Mouse (Mus musculus): ENCODE data around the gene Tada2b.

The Tada2b gene

DNA sequence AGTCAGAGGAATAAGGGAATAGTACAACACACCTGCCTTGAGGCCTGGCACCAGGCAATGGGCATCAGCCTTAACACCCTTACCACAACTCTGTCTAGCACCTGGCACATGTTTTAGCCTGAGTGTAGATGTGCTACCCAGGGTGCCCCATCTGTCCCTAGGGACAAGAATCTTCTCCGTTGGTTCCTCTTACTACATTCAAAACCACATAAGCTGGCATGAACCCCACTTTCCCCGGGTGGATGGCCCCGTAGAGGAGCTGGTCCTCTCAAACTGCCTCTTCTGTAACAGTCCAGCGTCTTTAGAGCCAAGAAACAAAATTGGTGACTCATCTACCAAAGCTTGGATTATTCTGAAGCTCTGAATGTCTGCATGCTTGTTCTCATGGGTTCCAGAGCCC, 3.7 kb downstream of the Tada2b start:
- no peak for DNase-seq (ENCODE audit: low spot score in 2 of 2)

DNA sequence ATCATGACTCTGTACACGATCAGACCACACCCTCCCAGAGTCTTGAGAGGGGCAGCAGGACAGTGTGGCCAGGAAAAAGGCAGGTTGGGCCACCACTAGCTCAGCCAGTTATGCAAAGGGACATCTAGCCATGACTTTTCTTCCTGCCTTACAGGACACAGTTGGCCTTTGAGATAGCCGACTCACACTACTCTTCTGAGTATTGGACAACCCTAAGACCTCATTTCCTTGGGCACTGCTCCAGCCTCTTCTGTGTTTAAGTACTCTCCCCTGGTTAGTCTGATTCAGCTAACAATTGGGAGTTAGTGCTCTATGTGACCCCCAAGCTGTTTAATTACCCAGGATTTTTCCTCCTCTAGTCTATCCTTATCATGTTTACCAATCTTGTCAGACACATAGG, 4.3 kb downstream of the Tada2b start:
- no peak for DNase-seq (ENCODE audit: low spot score in 2 of 2)

DNA sequence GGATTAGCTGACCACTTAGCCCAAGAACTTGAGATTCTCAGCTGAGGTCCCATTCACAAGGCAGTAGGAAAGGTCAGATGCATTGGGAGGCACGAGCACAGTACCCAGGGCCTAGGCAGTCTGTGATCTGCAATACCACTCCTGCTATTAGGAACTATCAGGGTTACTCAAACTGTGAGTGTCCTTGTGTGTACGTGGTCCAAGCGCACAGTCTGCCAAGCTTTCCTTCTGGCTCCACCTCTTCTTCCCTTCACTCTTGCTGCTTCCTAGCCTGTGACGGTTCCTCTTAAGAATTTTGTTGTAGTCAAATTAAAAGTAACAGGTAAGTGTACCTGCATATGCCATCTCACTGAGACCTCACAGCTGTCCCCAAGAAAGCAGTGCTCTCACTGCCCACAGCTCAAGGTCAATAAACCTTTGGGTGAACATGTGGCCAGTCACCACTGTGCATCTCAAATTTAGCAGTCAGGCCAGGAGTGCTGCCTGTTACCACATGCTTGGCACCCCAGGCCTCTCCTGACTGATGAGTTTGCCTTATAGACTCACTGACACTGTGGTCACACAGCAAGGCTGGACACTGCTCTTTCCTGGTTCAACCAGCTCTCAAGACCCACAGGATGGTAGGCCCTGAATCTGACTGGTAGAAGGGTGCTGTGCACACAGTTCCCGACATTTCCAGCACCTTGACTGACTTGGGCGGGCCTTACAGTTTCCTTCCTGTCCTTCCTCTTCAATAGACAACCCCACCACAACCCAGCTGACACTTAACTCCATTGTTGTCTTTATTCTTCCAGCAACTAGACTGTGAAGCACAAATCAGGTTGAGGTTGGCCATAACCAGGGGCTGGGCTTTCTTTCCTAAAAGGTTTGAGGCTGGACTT, 5.3 kb downstream of the Tada2b start:
- no peak for DNase-seq (ENCODE audit: low spot score in 2 of 2)

DNA sequence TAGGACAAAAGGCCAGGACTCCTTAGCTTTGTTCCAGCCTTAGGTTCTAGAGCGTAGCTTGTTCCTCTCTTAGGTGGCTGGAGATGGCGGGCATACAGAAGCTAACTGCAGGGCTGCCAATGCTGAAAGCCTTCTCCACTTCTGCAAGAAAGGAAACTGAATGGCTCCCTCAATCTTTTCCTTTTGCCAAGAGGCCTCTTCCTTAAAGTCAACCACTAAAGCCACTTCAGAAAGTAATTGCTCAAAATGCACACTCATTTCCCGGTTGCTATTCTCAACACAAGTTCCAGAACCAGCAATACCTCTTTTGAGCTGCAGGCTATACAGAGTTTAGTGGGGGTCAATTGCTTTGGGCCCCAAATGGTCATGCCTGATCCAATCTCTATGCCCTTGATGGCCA, 6.6 kb downstream of the Tada2b start:
- DNase-seq (ENCODE audit: low spot score in 2 of 2), result no peak

DNA sequence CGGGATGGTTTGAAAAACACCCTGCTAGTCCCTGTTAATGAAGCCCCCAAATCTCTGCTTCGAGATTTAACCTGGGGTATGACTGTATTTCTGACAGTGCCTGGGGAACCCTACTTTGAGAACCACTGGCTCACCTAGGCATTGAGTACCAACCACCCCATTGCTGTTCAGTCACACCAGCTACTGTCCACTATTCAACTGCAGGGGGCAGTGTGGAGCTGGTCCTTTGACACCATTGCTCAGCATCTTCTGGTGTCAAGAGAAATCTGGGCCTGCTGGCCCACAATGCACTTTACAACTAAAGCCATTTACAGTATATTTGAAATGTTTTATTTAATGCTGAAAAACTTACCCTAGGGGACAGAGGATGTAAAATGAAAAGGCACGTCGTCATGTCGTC, 9.8 kb downstream of the Tada2b start:
- peak; percentile 76 to 88 for DNase-seq (ENCODE audit: low spot score in 2 of 2)

DNA sequence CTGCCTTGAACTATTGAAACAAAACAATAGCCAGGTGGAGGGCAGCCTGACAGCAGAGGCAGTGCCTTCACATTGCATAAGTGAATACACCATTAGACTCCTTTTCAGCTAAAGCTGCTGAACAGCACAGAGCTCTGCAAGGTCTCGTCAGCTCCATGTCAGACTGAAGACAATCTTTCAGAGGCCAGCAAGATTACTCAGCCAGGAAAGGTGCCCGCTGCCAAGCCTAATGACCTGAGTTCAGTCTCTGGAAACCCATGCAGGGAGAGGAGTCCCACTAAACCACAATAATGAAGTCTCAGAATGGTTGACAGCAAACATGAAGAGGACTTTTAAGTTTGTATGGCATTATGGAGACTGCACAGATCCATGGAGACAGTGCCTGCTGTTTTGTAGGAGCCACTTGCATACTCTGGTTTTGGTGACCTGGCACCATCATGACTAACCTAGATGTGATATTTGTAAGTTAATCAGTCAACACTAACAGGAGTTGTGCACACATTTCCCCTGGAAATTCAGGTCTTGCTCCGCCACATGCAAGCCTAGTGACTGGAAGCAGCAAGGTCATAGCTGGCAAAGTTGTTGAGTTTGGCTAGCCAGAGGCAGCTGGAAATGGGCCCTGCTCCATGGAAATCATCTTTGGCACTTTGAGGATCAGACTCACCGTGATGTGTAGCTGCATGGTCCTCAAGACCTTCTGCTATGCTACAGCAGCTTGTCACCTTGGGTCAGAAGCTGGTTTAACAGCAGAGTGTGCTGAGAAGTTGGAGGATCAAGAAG, 11.0 kb downstream of the Tada2b start:
- DNase-seq (ENCODE audit: low spot score in 2 of 2), result no peak

DNA sequence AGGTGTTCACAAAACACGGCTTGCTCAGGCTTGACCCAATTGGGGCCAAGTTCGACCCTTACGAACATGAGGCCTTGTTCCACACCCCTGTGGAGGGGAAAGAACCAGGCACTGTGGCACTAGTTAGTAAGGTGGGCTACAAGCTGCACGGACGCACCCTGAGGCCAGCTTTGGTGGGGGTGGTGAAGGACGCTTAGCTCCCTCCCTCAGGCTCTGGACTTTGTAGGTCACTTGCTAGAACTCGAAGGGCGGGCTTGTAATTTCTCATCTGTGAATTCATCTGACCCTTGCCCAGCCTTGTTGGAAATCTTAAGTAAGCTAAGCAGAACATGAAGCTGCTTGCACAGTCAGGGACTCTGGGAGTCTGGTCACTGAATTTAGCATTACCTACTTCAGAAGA, 12.9 kb downstream of the Tada2b start:
- DNase-seq (ENCODE audit: low spot score in 2 of 2), result no peak

DNA sequence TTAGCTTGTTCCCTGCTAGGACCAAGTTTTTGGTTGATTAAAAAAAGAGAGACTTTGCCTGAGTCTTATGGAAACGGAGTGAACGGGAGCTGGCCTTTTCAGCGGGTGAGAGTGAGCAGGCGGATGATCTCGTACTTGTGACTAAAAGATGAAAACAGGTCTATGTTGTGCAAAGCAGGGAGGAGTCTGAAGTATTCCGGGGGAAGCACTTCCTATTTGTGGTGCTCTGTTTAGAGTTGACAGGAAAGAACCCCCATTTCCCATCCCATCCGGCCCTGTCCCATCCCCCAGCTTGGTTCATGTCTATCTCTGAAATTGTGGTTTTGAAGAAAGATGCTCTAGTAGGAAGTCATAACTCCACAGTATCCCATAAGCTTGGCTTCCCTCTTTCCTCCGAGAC, 18.2 kb downstream of the Tada2b start:
- DNase-seq (ENCODE audit: low spot score in 2 of 2), result no peak

DNA sequence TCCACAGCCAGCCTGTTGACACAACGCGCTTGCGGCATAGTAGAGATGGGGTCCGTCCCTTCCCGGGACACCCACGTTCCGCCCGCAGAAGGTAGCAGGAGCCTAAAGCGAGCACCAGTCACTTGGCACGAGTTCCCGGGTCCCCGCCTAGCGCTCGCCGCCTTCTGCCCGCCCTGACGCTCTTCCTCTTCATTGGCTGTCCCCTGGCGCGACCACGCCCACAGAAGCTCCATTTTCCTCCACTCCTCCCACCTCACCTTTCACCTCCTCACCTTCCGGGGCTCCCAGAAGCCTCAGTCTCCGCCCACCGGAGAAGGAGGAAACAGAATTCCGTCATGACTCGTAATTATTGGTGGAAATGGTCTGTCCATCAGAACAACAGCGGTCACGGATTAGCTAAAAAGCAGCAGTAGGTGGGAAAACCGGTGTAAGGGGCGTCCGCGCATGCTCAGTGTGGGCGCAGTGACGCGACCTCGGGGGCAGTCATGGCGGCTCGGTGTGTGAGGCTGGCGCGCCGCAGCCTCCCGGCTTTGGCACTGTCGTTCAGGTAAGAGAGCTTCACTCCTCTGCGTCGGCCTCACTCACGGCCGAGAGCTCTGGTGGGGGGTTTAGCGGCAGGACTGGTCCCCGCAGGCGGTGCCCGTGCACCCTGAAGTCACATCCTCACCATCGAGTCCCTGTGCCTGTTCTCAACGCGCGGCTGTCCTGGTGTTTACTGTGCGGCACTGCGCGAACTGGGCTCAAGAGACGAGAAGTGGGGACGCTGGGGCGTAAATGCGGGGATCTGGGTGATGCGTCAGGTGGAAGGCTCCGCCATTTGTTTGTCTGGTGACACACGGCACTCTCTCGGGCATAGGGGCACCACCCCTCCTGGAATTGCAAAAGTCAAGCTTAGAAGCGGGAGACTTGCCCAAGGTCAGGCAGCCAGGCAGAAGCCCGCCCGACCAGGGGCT, 19.1 kb downstream of the Tada2b start, which contains the start of gene Grpel1:
Gene Grpel1 (plus strand): TSS at position 290 of the 953 bp plus-strand sequence.
- DNase-seq (ENCODE audit: low spot score in 2 of 2), result peak; percentile 97 to 99

DNA sequence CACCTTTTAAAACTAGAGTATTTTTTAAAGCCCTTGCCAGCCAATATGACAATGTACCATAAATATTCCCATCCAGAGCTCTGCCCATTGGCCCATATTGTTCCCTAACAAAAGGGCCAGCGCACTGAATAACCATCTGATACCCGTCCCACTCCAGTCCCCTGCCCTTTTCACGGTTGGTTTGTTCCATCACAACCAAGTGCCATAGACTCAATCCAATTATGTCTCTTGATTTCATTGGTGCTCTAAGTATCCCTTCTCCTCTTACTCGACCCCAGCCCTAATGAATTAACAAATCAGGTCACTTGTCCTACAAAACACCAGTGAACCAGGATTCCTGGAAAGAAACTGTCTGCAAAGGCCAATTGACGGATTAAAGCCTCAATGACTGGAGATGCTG, 20.7 kb downstream of the Tada2b start:
- no peak for DNase-seq (ENCODE audit: low spot score in 2 of 2)

DNA sequence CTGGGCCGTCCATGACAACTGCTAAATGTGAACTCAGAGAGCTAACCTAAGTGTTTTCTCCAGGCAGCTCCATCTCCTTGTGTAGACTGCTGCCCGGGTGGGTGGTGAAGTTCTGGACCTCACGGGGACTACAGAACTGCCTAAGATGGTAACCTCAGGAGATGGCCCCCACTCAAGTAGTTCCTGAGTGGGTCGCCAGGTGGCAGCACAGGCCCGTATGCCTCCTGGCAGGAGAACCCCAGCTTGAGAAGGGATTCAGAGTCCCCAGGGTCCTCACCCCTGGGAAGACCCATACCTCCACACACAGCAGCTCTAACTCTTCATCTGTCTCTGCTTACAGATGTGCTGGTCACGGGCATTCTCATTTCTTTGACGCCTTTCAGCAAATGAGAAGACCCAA, 21.3 kb downstream of the Tada2b start:
- DNase-seq (ENCODE audit: low spot score in 2 of 2), result peak; percentile 82 to 95

DNA sequence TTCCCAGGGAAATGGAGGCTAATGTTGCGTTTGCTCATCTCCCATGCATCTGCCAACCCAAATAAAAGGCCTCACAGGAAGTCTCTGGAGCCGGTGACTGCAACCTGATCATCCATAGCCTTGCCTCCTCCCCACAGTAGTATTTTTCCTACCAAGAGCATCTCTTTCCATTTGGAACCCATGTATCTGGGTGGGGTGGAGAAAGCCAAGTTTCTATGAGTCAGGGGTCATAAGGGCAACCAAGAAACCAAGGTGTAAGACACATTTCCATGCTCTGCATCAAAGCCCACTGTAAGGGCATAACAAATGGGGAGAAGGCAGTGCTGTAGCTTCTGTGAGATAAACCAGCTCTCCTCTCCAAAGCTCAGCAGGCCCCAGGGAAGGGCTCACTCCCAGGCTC, 22.9 kb downstream of the Tada2b start:
- DNase-seq (ENCODE audit: low spot score in 2 of 2), result no peak

DNA sequence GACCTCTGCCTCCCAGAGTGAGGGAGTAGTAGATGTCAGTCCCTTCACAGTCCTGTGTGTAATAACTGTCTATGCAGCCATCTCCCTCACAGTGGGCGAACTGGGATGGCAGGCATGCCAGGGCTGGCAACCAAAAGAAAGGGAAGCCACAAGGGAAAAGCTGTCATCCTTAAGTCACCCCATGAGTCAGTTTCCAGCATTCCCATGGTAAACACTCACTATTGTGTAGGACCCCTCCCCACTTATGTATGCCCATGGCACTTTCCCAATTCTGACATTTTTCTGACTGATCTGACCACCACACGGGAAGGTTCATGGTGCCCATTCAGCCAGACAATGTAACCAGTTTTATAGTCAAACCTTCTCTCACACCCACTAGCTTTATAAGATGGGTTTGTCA, 23.4 kb downstream of the Tada2b start:
- DNase-seq (ENCODE audit: low spot score in 2 of 2), result no peak

DNA sequence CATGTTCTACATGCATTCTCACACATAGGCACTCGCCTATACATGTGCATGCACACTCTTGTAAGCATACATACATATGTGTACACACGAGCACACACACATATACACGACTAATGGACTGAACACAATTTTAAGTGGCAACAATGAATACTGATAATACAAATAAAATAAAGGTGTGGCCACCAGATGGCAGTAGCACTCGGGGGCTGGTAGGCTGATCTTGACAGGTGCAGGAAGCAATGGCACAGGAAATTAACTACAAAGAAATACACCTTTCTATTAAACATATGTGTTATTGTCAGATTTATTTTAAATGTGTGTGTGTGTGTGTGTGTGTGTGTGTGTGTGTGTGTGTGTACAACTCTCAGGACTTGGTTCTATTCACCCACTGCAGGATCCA, 25.2 kb downstream of the Tada2b start:
- DNase-seq (ENCODE audit: low spot score in 2 of 2), result peak; percentile 53 to 79

DNA sequence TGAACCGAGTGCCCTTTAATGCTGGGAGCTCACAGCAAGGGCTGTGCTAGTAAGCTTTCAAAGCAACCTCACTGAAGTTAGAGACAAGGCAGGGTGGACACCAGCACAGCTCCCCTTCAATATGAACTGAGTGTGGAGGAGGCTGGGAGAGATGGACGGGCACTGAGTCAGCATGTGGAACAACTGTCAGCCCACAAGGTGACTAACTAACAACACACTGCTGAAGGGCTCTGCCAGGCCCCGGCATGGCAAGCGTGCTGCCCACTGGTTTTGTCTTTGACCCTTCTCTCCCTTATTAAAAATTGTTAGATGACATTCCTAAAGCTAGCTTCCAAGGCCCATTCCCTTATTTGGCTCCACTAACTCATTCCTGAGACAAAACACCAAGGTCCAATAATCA, 26.4 kb downstream of the Tada2b start:
- DNase-seq (ENCODE audit: low spot score in 2 of 2), result no peak

DNA sequence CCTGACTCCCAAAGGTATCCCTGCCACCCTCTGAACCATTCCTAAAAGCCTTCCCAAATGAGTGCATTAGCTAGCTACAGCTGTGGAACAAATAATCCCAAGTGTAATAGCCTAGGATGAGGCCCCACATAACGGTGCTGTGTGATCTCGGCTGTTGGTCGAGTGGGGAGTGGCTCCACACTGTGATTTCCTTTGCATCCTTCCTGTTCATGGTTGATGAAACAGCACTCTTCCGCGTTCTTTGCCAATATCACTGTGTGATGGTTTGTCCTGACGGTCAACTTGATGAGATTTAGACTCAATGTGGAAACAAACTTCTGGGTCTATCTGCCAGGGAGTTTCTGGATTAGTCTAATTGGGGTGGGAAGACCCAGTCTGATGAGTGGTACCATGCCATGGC, 31.3 kb downstream of the Tada2b start:
- DNase-seq (ENCODE audit: low spot score in 2 of 2), result no peak

DNA sequence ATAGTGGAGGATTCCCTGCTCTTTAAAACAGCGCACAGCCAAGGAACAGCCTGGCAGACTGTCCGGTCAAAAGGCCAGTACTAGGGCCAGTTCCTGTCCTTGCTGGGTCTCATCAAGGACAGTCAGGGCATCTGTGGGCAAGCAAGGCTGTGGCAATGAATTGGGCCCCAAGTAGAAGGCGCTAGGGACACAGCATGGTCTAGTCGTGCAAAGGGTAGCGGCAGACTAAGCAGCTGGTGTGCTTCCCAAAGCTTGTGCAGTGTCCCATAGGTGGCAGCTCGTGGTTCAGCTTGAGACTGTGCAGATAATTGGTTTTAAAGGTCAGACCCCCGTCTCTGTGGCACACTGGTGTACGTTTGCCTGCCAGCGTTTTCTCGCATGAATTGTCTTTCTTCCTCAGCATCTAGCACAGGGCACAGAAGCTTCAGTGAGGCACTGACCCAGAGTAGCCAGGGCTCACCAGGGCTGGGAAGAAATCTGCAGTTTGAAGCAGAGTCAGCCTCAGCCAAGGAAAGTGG, 32.2 kb downstream of the Tada2b start:
- DNase-seq (ENCODE audit: low spot score in 2 of 2), result no peak

DNA sequence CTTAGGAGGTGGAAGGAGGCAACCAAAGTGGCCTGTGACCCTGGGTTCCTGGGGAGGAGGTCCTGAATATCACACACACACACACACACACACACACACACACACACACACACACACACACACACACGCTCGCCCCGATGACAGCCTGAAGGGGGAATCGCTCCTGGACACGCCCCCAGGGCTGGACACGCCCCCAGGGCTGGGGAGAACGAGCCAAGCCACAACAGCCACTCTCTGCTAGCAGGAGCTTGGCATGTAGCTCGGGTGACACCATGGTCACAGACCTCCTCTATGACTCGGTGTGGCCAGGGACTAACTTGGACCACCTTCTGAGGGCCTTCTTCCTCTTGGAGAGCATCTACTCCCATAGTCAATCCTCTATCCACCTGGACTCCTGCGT, 33.0 kb downstream of the Tada2b start:
- DNase-seq (ENCODE audit: low spot score in 2 of 2), result no peak

DNA sequence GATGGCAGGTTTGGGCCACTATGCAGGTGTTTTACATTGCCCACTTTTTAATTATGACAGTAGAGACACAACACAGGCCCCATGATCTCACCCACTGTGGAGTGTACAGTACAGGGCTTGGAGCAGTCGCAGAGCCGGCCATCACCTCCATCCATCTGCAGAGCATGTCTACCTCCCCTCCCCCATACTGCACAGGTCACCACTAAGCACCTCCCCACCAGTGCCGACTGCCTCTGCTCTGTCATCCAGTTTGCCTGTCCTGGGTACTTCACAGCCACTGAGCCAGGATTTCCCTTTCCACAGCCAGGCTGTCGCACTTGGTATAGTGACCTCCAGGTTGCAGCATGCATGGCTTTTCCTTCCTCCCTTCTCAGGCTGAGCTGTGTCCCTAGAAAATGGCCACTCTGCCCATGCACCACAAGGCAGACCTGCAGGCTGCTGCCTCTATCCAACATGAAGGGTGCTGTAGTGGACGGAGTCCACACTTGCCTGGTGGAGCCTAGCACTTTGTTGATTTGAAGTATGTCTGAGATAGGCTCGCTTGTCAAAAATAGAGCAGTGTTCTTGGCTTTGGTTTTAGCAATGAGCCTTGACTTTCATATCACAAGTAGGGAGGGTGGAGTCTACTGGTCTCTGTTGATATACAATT, 34.3 kb downstream of the Tada2b start:
- no peak for DNase-seq (ENCODE audit: low spot score in 2 of 2)

DNA sequence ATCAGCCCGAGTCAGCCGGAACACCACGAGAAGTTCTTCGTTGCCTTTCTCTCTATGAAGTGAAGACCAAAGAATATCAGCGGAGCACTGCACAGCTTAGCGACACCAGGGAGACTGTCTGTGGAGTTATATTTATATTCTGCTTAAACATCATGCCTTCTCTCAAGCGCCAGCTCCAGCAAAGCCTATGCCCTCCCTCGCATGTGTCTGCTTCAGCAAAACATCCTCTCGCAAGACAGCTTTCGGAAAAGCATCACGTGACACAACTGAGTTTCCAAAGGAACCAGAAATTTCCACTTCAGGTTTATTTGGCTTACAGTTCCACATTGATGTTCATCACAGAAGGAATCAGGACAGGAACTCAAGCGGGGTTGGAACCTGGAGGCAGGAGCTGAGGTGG, 36.2 kb downstream of the Tada2b start:
- DNase-seq (ENCODE audit: low spot score in 2 of 2), result no peak
